Mouse (Mus musculus) lung, adult 2 months (tissue): ENCODE results near the gene Sgpl1.

ENCODE experiments used
- CTCF ChIP-seq: fragments of 200-500 bp; IDR thresholded peaks from 2 replicates; pipeline ENCODE4 v1.5.1; 2011; ENCODE audit warnings: mild to moderate bottlenecking, low read length, control low read depth; ENCODE audit not compliant: insufficient read depth
- POLR2A ChIP-seq: fragments of 200-500 bp; IDR thresholded peaks from 2 replicates; pipeline ENCODE4 v1.6.1; 2011; ENCODE audit warnings: low read depth, mild to moderate bottlenecking, control low read depth, low read length, borderline replicate concordance; ENCODE audit errors: extremely low read depth

- TF ChIP-seq POLR2A (no peak), CTCF (no peak)
These were observed 66.6 kb downstream of the Sgpl1 start for GRCm38 (mm10) chr10:61080931-61081255.
